Mouse (Mus musculus) olfactory bulb, adult 2 months (tissue): Measurements from ENCODE around the gene Epha10. TPM values are rescaled to one million over a fixed set of nuclear protein-coding genes. Genes with fewer than 3 reads are reported as not detected.
A peak's percentile ranks its signal among the peaks of the same experiment; 100 is the strongest.

Experiments used
- H3K27ac ChIP-seq: fragments of 200-500 bp; 2 replicates; pipeline ENCODE4 v1.5.1; 2012; ENCODE audit warnings: low read depth, low read length; ENCODE audit not compliant: insufficient read depth
- H3K4me1 ChIP-seq: fragments of 200-500 bp; 2 replicates; pipeline ENCODE4 v1.6.1; 2012; ENCODE audit warnings: low read length; ENCODE audit not compliant: control insufficient read depth, insufficient read depth
- H3K4me3 ChIP-seq: fragments of 200-500 bp; 2 replicates; pipeline ENCODE4 v1.5.1; 2012; ENCODE audit warnings: mild to moderate bottlenecking, low read depth, low read length, moderate library complexity; ENCODE audit not compliant: insufficient read depth
- CTCF ChIP-seq: fragments of 200-500 bp; IDR thresholded peaks from 2 replicates; pipeline ENCODE4 v1.5.1; 2012; ENCODE audit warnings: low read depth, mild to moderate bottlenecking, low read length, moderate library complexity; ENCODE audit not compliant: insufficient read depth
- POLR2A ChIP-seq: fragments of 200-500 bp; IDR thresholded peaks from 2 replicates; pipeline ENCODE4 v1.6.1; 2012; ENCODE audit warnings: mild to moderate bottlenecking, low read depth, low read length, moderate library complexity; ENCODE audit not compliant: insufficient read depth
- WGBS: fragments of 180-500 bp; shearing (Covaris S2); methylation state at CpG from one replicate; pipeline ENCODE4 v1.1.7; 2018; 5-methylcytosine and 5-hydroxymethylcytosine counted together
- polyA plus RNA-seq: library from polyadenylated mRNA; stranded (reverse); fragments of >200 nt; gene quantifications from 2 replicates; pipeline ENCODE4 v1.2.4, GENCODE M21; 2012; ENCODE audit warnings: low replicate concordance; ENCODE audit not compliant: missing spikeins, insufficient read depth, insufficient read length

Gene Epha10
- polyA plus RNA-seq, 1 experiment: not detected

GRCm38 (mm10) chr4:124888702-124889101 lies 8.0 kb downstream of the Epha10 start:
- Histone ChIP-seq H3K4me1 (peaks cover 18% of the 10 kb centered on the region; the same call in 1 of the 2 replicates), H3K27ac (no peak overlapping the region), H3K4me3 (no peak overlapping the region)
- 58% methylated on average over 7 of the region's 7 CpGs for WGBS
- TF ChIP-seq CTCF (no peak), POLR2A (no peak)

GRCm38 (mm10) chr4:124889935-124890334 lies 9.2 kb downstream of the Epha10 start:
- 67% methylated on average over 2 of the region's 2 CpGs for WGBS
- peaks cover 28% of the 10 kb centered on the region for H3K4me1 ChIP-seq
- H3K4me3 ChIP-seq: no peak overlapping the region
- H3K27ac ChIP-seq: no peak overlapping the region
- TF ChIP-seq POLR2A: no peak
- no peak for TF ChIP-seq CTCF

- Histone ChIP-seq H3K27ac (no peak overlapping the region), H3K4me1 (peaks cover 26% of the 10 kb centered on the region), H3K4me3 (no peak overlapping the region)
- 53% methylated on average over 5 of the region's 5 CpGs for WGBS
- TF ChIP-seq CTCF: no peak
- TF ChIP-seq POLR2A: no peak
Observed at GRCm38 (mm10) chr4:124890831-124891230, 10.1 kb downstream of the Epha10 start.

- 40% methylated on average over 6 of the region's 6 CpGs for WGBS
- TF ChIP-seq POLR2A: no peak
- TF ChIP-seq CTCF: no peak
- Histone ChIP-seq H3K4me1 (peaks cover 24% of the 10 kb centered on the region), H3K27ac (no peak overlapping the region), H3K4me3 (peak overlapping the region; percentile 60; the same call in 1 of the 2 replicates)
Observed at GRCm38 (mm10) chr4:124893769-124894168, 13.1 kb downstream of the Epha10 start.

GRCm38 (mm10) chr4:124894508-124895428 lies 14.1 kb downstream of the Epha10 start:
- 3% methylated on average over 83 of the region's 83 CpGs for WGBS
- no peak for TF ChIP-seq CTCF
- 0 out of 2 replicates have a peak, but pooled peaks have one; percentile 28 for TF ChIP-seq POLR2A
- Histone ChIP-seq H3K4me1 (peaks cover 24% of the 10 kb centered on the region), H3K4me3 (peak overlapping the region; percentile 60), H3K27ac (peak overlapping the region; percentile 53)

GRCm38 (mm10) chr4:124898428-124898827 lies 17.7 kb downstream of the Epha10 start:
- Histone ChIP-seq H3K4me3 (no peak overlapping the region), H3K4me1 (peaks cover 16% of the 10 kb centered on the region), H3K27ac (no peak overlapping the region)
- TF ChIP-seq CTCF: no peak
- no peak for TF ChIP-seq POLR2A
- WGBS: 56% methylated on average over 10 of the region's 10 CpGs

- no peak overlapping the region for H3K4me3 ChIP-seq
- TF ChIP-seq POLR2A (no peak), CTCF (no peak)
- H3K4me1 ChIP-seq: peaks cover 2% of the 10 kb centered on the region; the same call in 1 of the 2 replicates
- H3K27ac ChIP-seq: no peak overlapping the region
- 76% methylated on average over 5 of the region's 5 CpGs for WGBS
Observed at GRCm38 (mm10) chr4:124899906-124900305, 19.2 kb downstream of the Epha10 start.

- peaks cover 16% of the 10 kb centered on the region for H3K4me1 ChIP-seq
- WGBS: 80% methylated on average over 4 of the region's 4 CpGs
- TF ChIP-seq CTCF: no peak
- TF ChIP-seq POLR2A: no peak
- no peak overlapping the region for H3K4me3 ChIP-seq
- 0 out of 2 replicates have a peak overlapping the region, but pooled peaks have one; percentile 19 for H3K27ac ChIP-seq
Observed at GRCm38 (mm10) chr4:124905417-124905816, 24.7 kb downstream of the Epha10 start.

- 12% methylated on average over 21 of the region's 21 CpGs for WGBS
- TF ChIP-seq POLR2A (no peak), CTCF (no peak)
- Histone ChIP-seq H3K4me3 (no peak overlapping the region), H3K4me1 (peaks cover 16% of the 10 kb centered on the region), H3K27ac (peak overlapping the region; percentile 29)
Observed at GRCm38 (mm10) chr4:124905971-124906822, 25.5 kb downstream of the Epha10 start.
